Mouse (Mus musculus) limb, embryonic 11.5 days (tissue): ENCODE results near the gene Timeless. TPM values are rescaled to one million over a fixed set of nuclear protein-coding genes. Genes with fewer than 3 reads are reported as not detected.
A peak's percentile ranks its signal among the peaks of the same experiment; 100 is the strongest.

ENCODE experiments used
- ATAC-seq: fragments of 200-750 bp; cut with Nextera tagmentation; 2 replicates; pipeline ENCODE4 v1.8.0; 2017; ENCODE audit warnings: low read depth; ENCODE audit not compliant: insufficient number of reproducible peaks, low FRiP score, low TSS enrichment
- DNase-seq: peaks from one replicate; pipeline ENCODE4 v3.0.0-alpha.2; 2015; ENCODE audit warnings: low spot score
- H3K27ac ChIP-seq: fragments of 300-500 bp; sonication (generic); replicated peaks from 2 replicates; pipeline ENCODE4 v1.5.1; 2014; ENCODE audit warnings: low read depth, mild to moderate bottlenecking, low read length
- H3K27me3 ChIP-seq: fragments of 300-500 bp; sonication (generic); 2 replicates; pipeline ENCODE4 v1.6.1; 2014; ENCODE audit warnings: mild to moderate bottlenecking, low read length, mixed read lengths; ENCODE audit not compliant: control insufficient read depth, insufficient read depth
- H3K36me3 ChIP-seq: fragments of 300-500 bp; sonication (generic); 2 replicates; pipeline ENCODE4 v1.6.1; 2014; ENCODE audit warnings: mild to moderate bottlenecking, low read length, moderate library complexity, mixed read lengths; ENCODE audit not compliant: control insufficient read depth, insufficient read depth
- H3K4me1 ChIP-seq: fragments of 300-500 bp; sonication (generic); 2 replicates; pipeline ENCODE4 v1.6.1; 2014; ENCODE audit warnings: low read length, mixed read lengths; ENCODE audit not compliant: control insufficient read depth, insufficient read depth
- H3K4me2 ChIP-seq: fragments of 300-500 bp; sonication (generic); 2 replicates; pipeline ENCODE4 v1.6.1; 2014; ENCODE audit warnings: low read depth, mild to moderate bottlenecking, moderate library complexity; ENCODE audit not compliant: severe bottlenecking
- H3K4me3 ChIP-seq: fragments of 300-500 bp; sonication (generic); 2 replicates; pipeline ENCODE4 v1.5.1; 2014; ENCODE audit warnings: low read depth, low read length
- H3K9ac ChIP-seq: fragments of 300-500 bp; sonication (generic); 2 replicates; pipeline ENCODE4 v1.6.1; 2014; ENCODE audit warnings: mild to moderate bottlenecking, low read length
- H3K9me3 ChIP-seq: fragments of 300-500 bp; sonication (generic); 2 replicates; pipeline ENCODE4 v1.6.1; 2016; ENCODE audit warnings: low read length; ENCODE audit not compliant: control insufficient read depth
- WGBS: fragments of 180-500 bp; shearing (Covaris S2); extraction: QIAGEN DNeasy Blood & Tissue Kit; methylation state at CpG from one replicate; pipeline ENCODE4 v1.1.7; 2014; 5-methylcytosine and 5-hydroxymethylcytosine counted together
- polyA plus RNA-seq: library from polyadenylated mRNA; unstranded; fragments of >200 nt; fragmentation: Nextera tagmentation; extraction: Ambion mirVana; gene quantifications from 2 replicates; pipeline ENCODE4 v1.2.1, GENCODE M21; 2014

Gene Timeless
- polyA plus RNA-seq, 1 experiment from 2014 or later = 92.9 TPM

GRCm38 (mm10) chr10:128193113-128193512 lies 38.8 kb upstream of the Timeless start:
- 93% methylated on average over 6 of the region's 6 CpGs for WGBS
- Histone ChIP-seq H3K27ac (no peak overlapping the region), H3K4me2 (no peak overlapping the region), H3K36me3 (no peaks in the 10 kb centered on the region), H3K9me3 (no peaks in the 10 kb centered on the region; the same call in 1 of the 2 replicates), H3K27me3 (peaks cover 13% of the 10 kb centered on the region), H3K4me3 (no peak overlapping the region), H3K4me1 (peaks cover 8% of the 10 kb centered on the region; the same call in 1 of the 2 replicates), H3K9ac (no peak overlapping the region)
- DNase-seq = no peak
- no peak for ATAC-seq

- peaks cover 8% of the 10 kb centered on the region; the same call in 1 of the 2 replicates for H3K4me1 ChIP-seq
- peak within 1 kb of the TSS; percentile 64 for H3K9ac ChIP-seq
- peaks cover 13% of the 10 kb centered on the region for H3K27me3 ChIP-seq
- ATAC-seq (peak; percentile 93), DNase-seq (peak; percentile 98)
- no peaks in the 10 kb centered on the region for H3K36me3 ChIP-seq
- WGBS = under 1% methylated on average over 45 of the region's 46 CpGs
- peak within 1 kb of the TSS; percentile 96 for H3K4me2 ChIP-seq
- H3K27ac ChIP-seq = no peak within 1 kb of the TSS
- H3K9me3 ChIP-seq = no peaks in the 10 kb centered on the region; the same call in 1 of the 2 replicates
- peak within 1 kb of the TSS; percentile 68 for H3K4me3 ChIP-seq
Measured at GRCm38 (mm10) chr10:128194024-128194550, 37.8 kb upstream of the Timeless start, which contains the start of gene Gls2. TSS of gene Gls2 (plus strand) at chr10:128194457.

- Histone ChIP-seq H3K27me3 (peaks cover 13% of the 10 kb centered on the region), H3K36me3 (no peaks in the 10 kb centered on the region), H3K9ac (peak overlapping the region; percentile 42), H3K4me3 (peak overlapping the region; percentile 68), H3K9me3 (no peaks in the 10 kb centered on the region; the same call in 1 of the 2 replicates), H3K4me1 (peaks cover 8% of the 10 kb centered on the region; the same call in 1 of the 2 replicates), H3K4me2 (peak overlapping the region; percentile 96), H3K27ac (no peak overlapping the region)
- ATAC-seq = peak; percentile 88
- no peak for DNase-seq
- WGBS = under 1% methylated on average over 47 of the region's 79 CpGs
Measured at GRCm38 (mm10) chr10:128194551-128195461, 37.1 kb upstream of the Timeless start.

GRCm38 (mm10) chr10:128201856-128202255 lies 30.0 kb upstream of the Timeless start:
- 68% methylated on average over 6 of the region's 6 CpGs for WGBS
- no peak for ATAC-seq
- H3K27ac ChIP-seq = no peak overlapping the region
- no peak for DNase-seq
- H3K4me1 ChIP-seq = no peaks in the 10 kb centered on the region
- H3K27me3 ChIP-seq = no peaks in the 10 kb centered on the region
- no peak overlapping the region for H3K4me2 ChIP-seq
- H3K9ac ChIP-seq = no peak overlapping the region
- H3K9me3 ChIP-seq = no peaks in the 10 kb centered on the region
- no peak overlapping the region for H3K4me3 ChIP-seq
- H3K36me3 ChIP-seq = no peaks in the 10 kb centered on the region

- WGBS = 90% methylated on average over 15 of the region's 15 CpGs
- ATAC-seq = no peak
- H3K27me3 ChIP-seq = no peaks in the 10 kb centered on the region
Measured at GRCm38 (mm10) chr10:128204941-128205340, 26.9 kb upstream of the Timeless start.

GRCm38 (mm10) chr10:128208326-128208725 lies 23.5 kb upstream of the Timeless start:
- Histone ChIP-seq H3K4me1 (peaks cover 5% of the 10 kb centered on the region; the same call in 1 of the 2 replicates), H3K4me2 (no peak overlapping the region), H3K9me3 (no peaks in the 10 kb centered on the region), H3K4me3 (no peak overlapping the region), H3K36me3 (no peaks in the 10 kb centered on the region; the same call in 1 of the 2 replicates), H3K9ac (no peak overlapping the region), H3K27me3 (no peaks in the 10 kb centered on the region), H3K27ac (no peak overlapping the region)
- WGBS = 93% methylated on average over 10 of the region's 10 CpGs
- DNase-seq (no peak), ATAC-seq (no peak)

More at GRCm38 (mm10) chr10:128204941-128205340, 26.9 kb upstream of the Timeless start:
- Histone ChIP-seq H3K4me2 (no peak overlapping the region), H3K27ac (no peak overlapping the region), H3K4me3 (no peak overlapping the region), H3K9ac (no peak overlapping the region), H3K36me3 (no peaks in the 10 kb centered on the region; the same call in 1 of the 2 replicates), H3K9me3 (no peaks in the 10 kb centered on the region), H3K4me1 (no peaks in the 10 kb centered on the region)
- DNase-seq = no peak

- no peaks in the 10 kb centered on the region for H3K27me3 ChIP-seq
- H3K9me3 ChIP-seq = no peaks in the 10 kb centered on the region
- no peaks in the 10 kb centered on the region; the same call in 1 of the 2 replicates for H3K36me3 ChIP-seq
- no peak for DNase-seq
- no peak for ATAC-seq
- no peak overlapping the region for H3K27ac ChIP-seq
- H3K4me1 ChIP-seq = peaks cover 5% of the 10 kb centered on the region; the same call in 1 of the 2 replicates
- H3K4me2 ChIP-seq = no peak overlapping the region
- H3K4me3 ChIP-seq = no peak overlapping the region
- no peak overlapping the region for H3K9ac ChIP-seq
- WGBS = 94% methylated on average over 11 of the region's 11 CpGs
Measured at GRCm38 (mm10) chr10:128209311-128210009, 22.4 kb upstream of the Timeless start.

GRCm38 (mm10) chr10:128210131-128210530 lies 21.7 kb upstream of the Timeless start:
- no peak overlapping the region for H3K4me3 ChIP-seq
- WGBS = 90% methylated on average over 2 of the region's 2 CpGs
- H3K9me3 ChIP-seq = no peaks in the 10 kb centered on the region
- ATAC-seq (no peak), DNase-seq (no peak)
- H3K4me2 ChIP-seq = no peak overlapping the region
- H3K9ac ChIP-seq = no peak overlapping the region
- H3K27me3 ChIP-seq = no peaks in the 10 kb centered on the region
- H3K27ac ChIP-seq = no peak overlapping the region
- no peaks in the 10 kb centered on the region; the same call in 1 of the 2 replicates for H3K36me3 ChIP-seq
- H3K4me1 ChIP-seq = peaks cover 5% of the 10 kb centered on the region; the same call in 1 of the 2 replicates
